Mouse (Mus musculus) bone marrow macrophage, adult 2 months (primary cell): ENCODE results near the gene Asic2.

Experiments used
- CTCF ChIP-seq: IDR thresholded peaks from 2 replicates; pipeline ENCODE4 v1.5.1; 2012; ENCODE audit warnings: low read depth, mild to moderate bottlenecking, low read length, moderate library complexity
- POLR2A ChIP-seq: IDR thresholded peaks from 2 replicates; pipeline ENCODE4 v1.6.1; 2012; ENCODE audit warnings: mild to moderate bottlenecking, low read depth, low read length, borderline replicate concordance

GRCm38 (mm10) chr11:81151286-81152020 is 816.8 kb downstream of the Asic2 start:
- TF ChIP-seq POLR2A (no peak), CTCF (no peak)
